Mouse (Mus musculus) hindbrain, postnatal 0 days (tissue): ENCODE measurements around the gene Rbfox1. TPM values are rescaled to one million over a fixed set of nuclear protein-coding genes. Genes with fewer than 3 reads are reported as not detected.

Source experiments
- ATAC-seq: fragments of 200-750 bp; cut with Nextera tagmentation; 2 replicates; pipeline ENCODE4 v1.8.0; 2017; ENCODE audit warnings: mild to moderate bottlenecking, moderate TSS enrichment, moderate library complexity
- DNase-seq: peaks from one replicate; pipeline ENCODE4 v3.0.0-alpha.2; 2015; ENCODE audit warnings: low spot score
- H3K27ac ChIP-seq: fragments of 300-500 bp; sonication (generic); 2 replicates; pipeline ENCODE4 v1.5.1; 2014; ENCODE audit warnings: mild to moderate bottlenecking
- H3K27me3 ChIP-seq: fragments of 300-500 bp; sonication (generic); 2 replicates; pipeline ENCODE4 v1.6.1; 2014; ENCODE audit warnings: low read length, mixed read lengths; ENCODE audit not compliant: insufficient read depth
- H3K36me3 ChIP-seq: fragments of 300-500 bp; sonication (generic); 2 replicates; pipeline ENCODE4 v1.6.1; 2014; ENCODE audit warnings: low read length, mixed read lengths; ENCODE audit not compliant: insufficient read depth
- H3K4me1 ChIP-seq: fragments of 300-500 bp; sonication (generic); 2 replicates; pipeline ENCODE4 v1.6.1; 2014; ENCODE audit warnings: antibody characterized with exemption, low read length, mixed read lengths; ENCODE audit not compliant: insufficient read depth
- H3K4me2 ChIP-seq: fragments of 300-500 bp; sonication (generic); 2 replicates; pipeline ENCODE4 v1.6.1; 2014; ENCODE audit warnings: low read depth, mild to moderate bottlenecking, low read length, moderate library complexity, mixed read lengths
- H3K4me3 ChIP-seq: fragments of 300-500 bp; sonication (generic); 2 replicates; pipeline ENCODE4 v1.5.1; 2014; ENCODE audit warnings: low read length
- H3K9ac ChIP-seq: fragments of 300-500 bp; sonication (generic); replicated peaks from 2 replicates; pipeline ENCODE4 v1.6.1; 2014; ENCODE audit warnings: mild to moderate bottlenecking, low read length, moderate library complexity, mixed read lengths
- H3K9me3 ChIP-seq: fragments of 300-500 bp; sonication (generic); 2 replicates; pipeline ENCODE4 v1.6.1; 2016; ENCODE audit warnings: low read length, mixed read lengths
- CTCF ChIP-seq: IDR thresholded peaks from 2 replicates; pipeline ENCODE4 v1.5.1; 2016; ENCODE audit warnings: antibody characterized with exemption, control low read depth, low read depth
- WGBS: fragments of 180-500 bp; shearing (Covaris S2); extraction: QIAGEN DNeasy Blood & Tissue Kit; methylation state at CpG from one replicate; pipeline ENCODE4 v1.1.7; 2014; 5-methylcytosine and 5-hydroxymethylcytosine counted together
- polyA plus RNA-seq: library from polyadenylated mRNA; unstranded; fragments of >200 nt; fragmentation: Nextera tagmentation; extraction: Ambion mirVana; gene quantifications from 2 replicates; pipeline ENCODE4 v1.2.1, GENCODE M21; 2015
- total RNA-seq: library from RNA; depleted of rRNA; stranded (reverse); fragments of >200 nt; gene quantifications from 2 replicates; pipeline ENCODE4 v1.2.3, GENCODE M21; 2014

Rbfox1 gene
- total and polyA plus RNA-seq, 2 experiments from 2014 or later, result 158 to 204 TPM

- no peak overlapping the region for H3K9ac ChIP-seq
- no peak for DNase-seq
- WGBS, result 86% methylated on average over 5 of the region's 5 CpGs
- no peak for TF ChIP-seq CTCF
- H3K9me3 ChIP-seq, result no peaks in the 10 kb centered on the region
- no peaks in the 10 kb centered on the region for H3K36me3 ChIP-seq
- no peaks in the 10 kb centered on the region for H3K27me3 ChIP-seq
- ATAC-seq, result no peak
- H3K4me3 ChIP-seq, result no peak overlapping the region
- H3K4me2 ChIP-seq, result no peak overlapping the region
- H3K27ac ChIP-seq, result no peak overlapping the region
- H3K4me1 ChIP-seq, result no peaks in the 10 kb centered on the region
Measured at GRCm38 (mm10) chr16:6169346-6169745, 284.2 kb downstream of the Rbfox1 start.

GRCm38 (mm10) chr16:6180819-6181218 lies 295.7 kb downstream of the Rbfox1 start:
- 77% methylated on average over 9 of the region's 9 CpGs for WGBS
- no peaks in the 10 kb centered on the region for H3K27me3 ChIP-seq
- no peak overlapping the region for H3K27ac ChIP-seq
- DNase-seq, result peak; percentile 28
- no peaks in the 10 kb centered on the region for H3K9me3 ChIP-seq
- H3K4me3 ChIP-seq, result no peak overlapping the region
- H3K4me2 ChIP-seq, result no peak overlapping the region
- TF ChIP-seq CTCF, result no peak
- peak; percentile 70 for ATAC-seq
- H3K9ac ChIP-seq, result no peak overlapping the region
- no peaks in the 10 kb centered on the region for H3K36me3 ChIP-seq
- no peaks in the 10 kb centered on the region for H3K4me1 ChIP-seq

GRCm38 (mm10) chr16:6182329-6182728 lies 297.2 kb downstream of the Rbfox1 start:
- no peak for TF ChIP-seq CTCF
- no peaks in the 10 kb centered on the region for H3K27me3 ChIP-seq
- H3K9me3 ChIP-seq, result no peaks in the 10 kb centered on the region
- DNase-seq, result no peak
- ATAC-seq, result no peak
- no peak overlapping the region for H3K27ac ChIP-seq
- H3K9ac ChIP-seq, result no peak overlapping the region
- no peak overlapping the region for H3K4me3 ChIP-seq
- H3K4me1 ChIP-seq, result no peaks in the 10 kb centered on the region
- H3K4me2 ChIP-seq, result no peak overlapping the region
- H3K36me3 ChIP-seq, result no peaks in the 10 kb centered on the region

GRCm38 (mm10) chr16:6192358-6192757 lies 307.2 kb downstream of the Rbfox1 start:
- H3K9me3 ChIP-seq, result no peaks in the 10 kb centered on the region
- 82% methylated on average over 2 of the region's 2 CpGs for WGBS
- no peak overlapping the region for H3K4me2 ChIP-seq
- no peak overlapping the region for H3K27ac ChIP-seq
- H3K36me3 ChIP-seq, result no peaks in the 10 kb centered on the region
- DNase-seq, result no peak
- ATAC-seq, result no peak
- no peaks in the 10 kb centered on the region for H3K4me1 ChIP-seq
- TF ChIP-seq CTCF, result no peak
- no peak overlapping the region for H3K4me3 ChIP-seq
- H3K9ac ChIP-seq, result no peak overlapping the region
- H3K27me3 ChIP-seq, result no peaks in the 10 kb centered on the region

- H3K4me1 ChIP-seq, result no peaks in the 10 kb centered on the region
- DNase-seq (no peak), ATAC-seq (no peak)
- H3K4me2 ChIP-seq, result no peak overlapping the region
- H3K4me3 ChIP-seq, result no peak overlapping the region
- no peaks in the 10 kb centered on the region for H3K27me3 ChIP-seq
- H3K9me3 ChIP-seq, result no peaks in the 10 kb centered on the region
- no peak overlapping the region for H3K27ac ChIP-seq
- no peak overlapping the region for H3K9ac ChIP-seq
- H3K36me3 ChIP-seq, result no peaks in the 10 kb centered on the region
- no peak for TF ChIP-seq CTCF
Measured at GRCm38 (mm10) chr16:6206431-6206830, 321.3 kb downstream of the Rbfox1 start.

GRCm38 (mm10) chr16:6212916-6213315 lies 327.8 kb downstream of the Rbfox1 start:
- H3K27ac ChIP-seq, result 0 out of 2 replicates have a peak overlapping the region, but pooled peaks have one; percentile 13

GRCm38 (mm10) chr16:6227449-6227848 lies 342.3 kb downstream of the Rbfox1 start:
- Histone ChIP-seq H3K36me3 (no peaks in the 10 kb centered on the region), H3K4me1 (no peaks in the 10 kb centered on the region), H3K4me2 (no peak overlapping the region), H3K4me3 (no peak overlapping the region), H3K27ac (no peak overlapping the region), H3K9ac (no peak overlapping the region), H3K9me3 (no peaks in the 10 kb centered on the region), H3K27me3 (no peaks in the 10 kb centered on the region)
- TF ChIP-seq CTCF, result no peak
- ATAC-seq (no peak), DNase-seq (no peak)
- 69% methylated on average over 6 of the region's 6 CpGs for WGBS

More at GRCm38 (mm10) chr16:6212916-6213315, 327.8 kb downstream of the Rbfox1 start:
- peak; percentile 47 for TF ChIP-seq CTCF
- no peaks in the 10 kb centered on the region for H3K36me3 ChIP-seq
- H3K27me3 ChIP-seq, result no peaks in the 10 kb centered on the region
- 23% methylated on average over 3 of the region's 3 CpGs for WGBS
- no peak overlapping the region for H3K4me2 ChIP-seq
- ATAC-seq (no peak), DNase-seq (peak; percentile 34)
- H3K9me3 ChIP-seq, result no peaks in the 10 kb centered on the region
- H3K4me1 ChIP-seq, result no peaks in the 10 kb centered on the region
- H3K4me3 ChIP-seq, result no peak overlapping the region
- no peak overlapping the region for H3K9ac ChIP-seq
